Mouse (Mus musculus) lung, embryonic 15.5 days (tissue): ENCODE measurements around the gene Alg12. TPM values are rescaled to one million over a fixed set of nuclear protein-coding genes. Genes with fewer than 3 reads are reported as not detected.
"Not testable (repeated sequence)": the region's sequence is repeated elsewhere in the genome, so short reads cannot be mapped to it uniquely, and the experiment has no call there.

Source experiments
- ATAC-seq: fragments of 200-750 bp; cut with Nextera tagmentation; 2 replicates; pipeline ENCODE4 v1.8.0; 2017; ENCODE audit warnings: moderate number of reproducible peaks, borderline replicate concordance; ENCODE audit not compliant: low FRiP score, low TSS enrichment; ENCODE audit errors: extremely low read depth
- H3K27ac ChIP-seq: fragments of 300-500 bp; sonication (generic); 2 replicates; pipeline ENCODE4 v1.5.1; 2015; ENCODE audit warnings: moderate library complexity, mild to moderate bottlenecking, inconsistent platforms
- H3K27me3 ChIP-seq: fragments of 300-500 bp; sonication (generic); 2 replicates; pipeline ENCODE4 v1.6.1; 2015; ENCODE audit warnings: inconsistent platforms
- H3K36me3 ChIP-seq: fragments of 300-500 bp; sonication (generic); 2 replicates; pipeline ENCODE4 v1.6.1; 2015; ENCODE audit warnings: inconsistent platforms
- H3K4me1 ChIP-seq: fragments of 300-500 bp; sonication (generic); 2 replicates; pipeline ENCODE4 v1.6.1; 2015; ENCODE audit warnings: inconsistent platforms
- H3K4me2 ChIP-seq: fragments of 300-500 bp; sonication (generic); 2 replicates; pipeline ENCODE4 v1.6.1; 2015; ENCODE audit warnings: inconsistent platforms, mild to moderate bottlenecking, moderate library complexity
- H3K4me3 ChIP-seq: fragments of 300-500 bp; sonication (generic); 2 replicates; pipeline ENCODE4 v1.5.1; 2015; ENCODE audit warnings: mild to moderate bottlenecking, inconsistent platforms
- H3K9ac ChIP-seq: fragments of 300-500 bp; sonication (generic); 2 replicates; pipeline ENCODE4 v1.6.1; 2015; ENCODE audit warnings: inconsistent platforms
- H3K9me3 ChIP-seq: fragments of 300-500 bp; sonication (generic); 2 replicates; pipeline ENCODE4 v1.6.1; 2016; ENCODE audit warnings: inconsistent platforms
- WGBS: fragments of 180-500 bp; shearing (Covaris S2); methylation state at CpG from one replicate; pipeline ENCODE4 v1.1.7; 2015; 5-methylcytosine and 5-hydroxymethylcytosine counted together
- polyA plus RNA-seq: library from polyadenylated mRNA; unstranded; fragments of >200 nt; fragmentation: Nextera tagmentation; extraction: Ambion mirVana; gene quantifications from 2 replicates; pipeline ENCODE4 v1.2.1, GENCODE M21; 2015

The Alg12 gene
- polyA plus RNA-seq, 1 experiment from 2014 or later = 14.4 TPM

DNA sequence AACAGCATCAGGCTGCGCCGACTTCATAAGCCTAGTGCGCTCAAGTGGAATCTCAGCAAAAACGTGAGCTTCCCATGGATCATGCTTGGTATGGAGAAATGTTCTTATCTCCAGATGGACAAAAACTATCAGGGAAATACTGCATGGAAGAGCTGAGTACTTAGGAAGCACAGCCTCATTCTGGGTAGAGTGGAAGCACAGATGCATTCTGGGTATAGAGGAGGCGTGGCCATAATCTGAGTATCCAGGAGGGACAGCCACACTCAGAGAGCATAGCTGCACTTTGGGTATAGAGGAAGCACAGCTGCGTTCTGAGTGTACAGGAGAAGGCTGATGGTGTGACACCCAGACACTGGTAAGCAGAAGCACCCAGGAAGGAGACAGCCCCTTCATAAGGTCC is 16.8 kb downstream of the Alg12 start:
- H3K4me2 ChIP-seq = no peak overlapping the region
- no peak for ATAC-seq
- no peak overlapping the region for H3K9ac ChIP-seq
- no peaks in the 10 kb centered on the region for H3K4me1 ChIP-seq
- peaks cover 19% of the 10 kb centered on the region for H3K36me3 ChIP-seq
- 84% methylated on average over 6 of the region's 6 CpGs for WGBS
- H3K27ac ChIP-seq = no peak overlapping the region
- no peaks in the 10 kb centered on the region for H3K9me3 ChIP-seq
- no peak overlapping the region for H3K4me3 ChIP-seq
- no peaks in the 10 kb centered on the region for H3K27me3 ChIP-seq

DNA sequence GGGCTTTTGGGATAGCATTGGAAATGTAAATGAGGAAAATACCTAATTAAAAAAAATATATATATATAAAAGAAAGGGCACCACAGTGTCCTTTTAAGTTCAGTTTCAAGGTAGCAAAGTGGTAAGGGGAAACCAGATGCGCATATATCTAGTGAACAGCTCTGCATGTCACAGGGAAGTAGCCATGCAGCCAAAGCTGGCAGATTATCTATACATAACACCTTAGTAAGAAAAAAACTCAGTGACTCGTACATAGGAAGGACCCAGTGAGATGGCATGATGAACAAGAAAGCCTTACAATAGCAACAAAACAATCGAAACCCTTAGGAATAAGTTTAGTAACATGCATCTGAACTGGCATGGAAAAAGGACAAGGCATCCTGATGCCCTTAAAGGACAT is 17.2 kb downstream of the Alg12 start:
- Histone ChIP-seq H3K9ac (no peak overlapping the region), H3K4me3 (no peak overlapping the region), H3K36me3 (peaks cover 17% of the 10 kb centered on the region), H3K4me2 (no peak overlapping the region), H3K27ac (no peak overlapping the region), H3K4me1 (no peaks in the 10 kb centered on the region), H3K9me3 (no peaks in the 10 kb centered on the region), H3K27me3 (no peaks in the 10 kb centered on the region)
- ATAC-seq = no peak
- 83% methylated on average over 3 of the region's 3 CpGs for WGBS

DNA sequence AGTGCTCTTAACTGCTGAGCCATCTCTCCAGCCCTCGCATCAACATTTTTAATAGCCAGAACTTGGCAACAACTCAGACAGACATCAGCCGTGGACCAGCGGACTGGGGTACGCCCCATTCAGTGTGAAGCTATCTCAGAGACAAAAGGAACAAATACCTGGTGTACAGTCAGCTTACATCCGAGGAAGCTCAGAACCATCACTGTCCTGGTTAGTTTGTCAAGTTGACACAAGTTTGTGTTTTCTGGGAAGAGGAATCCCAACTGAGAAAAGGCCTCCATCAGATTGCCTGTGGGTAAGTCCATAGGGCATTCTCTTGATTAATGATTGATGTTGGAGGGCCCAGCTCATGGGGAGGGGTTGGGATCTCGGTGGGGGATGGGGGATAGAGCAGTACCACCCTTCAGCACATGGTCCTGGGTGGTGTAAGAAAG is 18.2 kb downstream of the Alg12 start:
- no peak for ATAC-seq
- 64% methylated on average over 6 of the region's 6 CpGs for WGBS
- Histone ChIP-seq H3K9me3 (no peaks in the 10 kb centered on the region), H3K4me3 (no peak overlapping the region), H3K4me1 (no peaks in the 10 kb centered on the region), H3K27ac (no peak overlapping the region), H3K9ac (no peak overlapping the region), H3K4me2 (no peak overlapping the region), H3K36me3 (peaks cover 11% of the 10 kb centered on the region), H3K27me3 (no peaks in the 10 kb centered on the region)

DNA sequence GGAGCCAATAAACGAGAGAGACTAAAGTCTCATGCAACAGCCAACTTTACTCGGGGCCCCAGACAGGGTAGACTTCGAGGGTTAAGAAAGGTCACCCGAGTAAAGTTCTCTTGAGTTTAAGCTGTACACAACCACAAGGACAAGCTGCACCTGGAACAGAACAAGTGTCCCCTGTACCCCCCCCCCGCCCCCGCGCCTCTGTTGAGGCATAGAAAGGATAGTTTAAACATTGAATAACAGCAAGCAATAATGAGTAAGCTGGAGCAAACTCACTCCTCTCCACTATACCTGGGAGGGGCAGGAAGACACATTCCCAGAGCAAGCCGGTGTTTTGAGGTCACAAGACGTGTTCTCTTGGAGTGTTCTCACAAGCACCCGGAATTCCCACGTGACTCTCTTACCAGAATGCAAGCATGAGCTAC is 19.2 kb downstream of the Alg12 start:
- WGBS = 64% methylated on average over 11 of the region's 11 CpGs
- H3K9me3 ChIP-seq = no peaks in the 10 kb centered on the region
- H3K4me3 ChIP-seq = no peak overlapping the region
- no peaks in the 10 kb centered on the region for H3K4me1 ChIP-seq
- H3K36me3 ChIP-seq = peaks cover 4% of the 10 kb centered on the region; the same call in 1 of the 2 replicates
- H3K27ac ChIP-seq = no peak overlapping the region
- H3K4me2 ChIP-seq = no peak overlapping the region
- no peak for ATAC-seq
- H3K27me3 ChIP-seq = no peaks in the 10 kb centered on the region
- H3K9ac ChIP-seq = no peak overlapping the region

DNA sequence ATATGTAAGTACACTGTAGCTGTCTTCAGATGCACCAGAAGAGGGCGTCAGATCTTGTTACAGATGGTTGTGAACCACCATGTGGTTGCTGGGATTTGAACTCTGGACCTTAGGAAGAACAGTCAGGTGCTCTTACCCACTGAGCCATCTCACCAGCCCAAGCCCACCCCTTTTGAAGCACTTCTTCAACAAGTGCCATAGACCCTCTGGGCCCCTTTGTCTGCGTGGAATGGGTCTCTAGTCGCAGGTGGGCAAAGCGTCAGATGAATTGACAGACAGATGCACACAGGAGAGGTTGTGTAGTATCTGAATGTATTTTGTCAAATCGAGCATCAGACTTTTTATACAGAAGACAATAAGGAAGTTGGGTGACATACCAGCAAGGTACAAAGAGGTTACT is 24.4 kb downstream of the Alg12 start:
- not testable (repeated sequence) for H3K4me3 ChIP-seq, H3K9me3 ChIP-seq, H3K4me2 ChIP-seq, H3K9ac ChIP-seq, ATAC-seq, H3K27ac ChIP-seq, H3K27me3 ChIP-seq, H3K36me3 ChIP-seq, H3K4me1 ChIP-seq
- 84% methylated on average over 5 of the region's 5 CpGs for WGBS

DNA sequence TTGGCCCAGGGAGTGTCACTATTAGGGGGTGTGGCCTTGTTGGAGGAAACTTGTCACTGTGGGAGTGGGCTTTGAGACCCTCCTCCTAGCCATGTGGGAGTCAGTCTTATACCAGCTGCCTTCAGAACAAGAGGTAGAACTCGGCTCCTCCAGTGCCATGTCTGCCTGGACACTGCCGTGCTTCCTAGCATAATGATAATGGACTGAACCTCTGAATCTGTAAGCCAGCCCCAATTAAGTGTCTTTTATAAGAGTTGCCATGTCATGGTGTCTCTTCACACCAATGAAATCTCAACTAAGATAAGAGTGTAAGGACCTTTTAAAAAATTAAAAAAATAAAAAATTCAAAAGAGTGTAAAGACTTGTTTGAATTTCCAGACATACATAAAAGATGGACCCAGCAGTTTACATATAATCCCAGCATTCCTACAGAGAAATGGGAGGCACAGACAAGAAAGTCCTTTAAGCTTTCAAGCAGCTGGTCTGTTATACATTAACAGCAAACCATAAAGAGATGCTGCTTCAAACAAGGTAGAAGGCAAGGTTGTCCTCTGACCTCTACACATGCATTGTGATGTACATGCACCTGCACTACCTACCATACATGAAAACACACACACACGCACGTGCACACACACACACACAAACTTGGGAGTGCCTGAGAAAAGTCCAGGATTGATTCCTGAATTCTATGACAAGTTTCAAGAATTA is 26.8 kb downstream of the Alg12 start:
- Histone ChIP-seq H3K27me3 (no peaks in the 10 kb centered on the region), H3K9ac (no peak overlapping the region), H3K9me3 (no peaks in the 10 kb centered on the region), H3K36me3 (no peaks in the 10 kb centered on the region), H3K27ac (no peak overlapping the region), H3K4me3 (no peak overlapping the region), H3K4me1 (no peaks in the 10 kb centered on the region), H3K4me2 (no peak overlapping the region)
- 80% methylated on average over 4 of the region's 4 CpGs for WGBS
- no peak for ATAC-seq

DNA sequence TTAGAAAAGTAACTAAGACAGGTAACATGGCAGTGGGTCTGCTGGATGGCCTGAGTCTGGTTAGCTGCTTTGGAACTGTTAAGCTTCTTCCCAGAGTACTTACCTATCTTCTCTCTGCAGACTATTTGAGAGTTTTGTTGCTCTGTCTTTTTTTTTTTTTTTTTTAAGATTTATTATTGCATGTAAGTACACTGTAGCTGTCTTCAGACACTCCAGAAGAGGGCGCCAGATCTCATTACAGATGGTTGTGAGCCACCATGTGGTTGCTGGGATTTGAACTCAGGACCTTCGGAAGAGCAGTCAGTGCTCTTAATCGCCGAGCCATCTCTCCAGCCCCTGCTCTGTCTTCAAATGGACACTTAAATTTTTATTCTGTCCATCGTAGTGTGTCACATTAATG is 44.5 kb downstream of the Alg12 start:
- not testable (repeated sequence) for H3K4me2 ChIP-seq, ATAC-seq, H3K27ac ChIP-seq, H3K4me1 ChIP-seq, H3K4me3 ChIP-seq, H3K27me3 ChIP-seq, H3K9me3 ChIP-seq, H3K9ac ChIP-seq
- 92% methylated on average over 5 of the region's 5 CpGs for WGBS
- H3K36me3 ChIP-seq = peaks cover 16% of the 10 kb centered on the region

DNA sequence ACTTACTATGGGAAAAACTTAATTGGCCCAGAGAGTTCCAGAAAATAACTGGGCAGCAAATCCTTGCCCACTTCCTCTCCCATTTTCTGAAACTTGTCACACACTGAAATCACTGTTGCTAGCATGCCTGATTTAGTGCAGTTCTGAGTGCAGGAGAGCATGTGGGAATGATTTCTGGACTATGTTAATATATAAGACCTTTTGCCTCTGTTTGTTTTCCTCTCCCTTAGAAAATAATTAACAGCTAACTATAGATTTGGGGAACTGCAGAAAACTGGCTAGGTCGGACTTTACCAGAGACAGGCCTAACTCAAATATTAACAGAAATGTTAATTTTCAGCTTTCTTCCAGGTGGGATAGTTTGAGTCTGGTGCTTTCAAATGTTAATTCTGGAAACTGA is 50.6 kb downstream of the Alg12 start:
- Histone ChIP-seq H3K9ac (no peak overlapping the region), H3K4me1 (no peaks in the 10 kb centered on the region), H3K27me3 (no peaks in the 10 kb centered on the region), H3K4me3 (no peak overlapping the region), H3K4me2 (no peak overlapping the region), H3K9me3 (no peaks in the 10 kb centered on the region), H3K36me3 (peaks cover 20% of the 10 kb centered on the region), H3K27ac (no peak overlapping the region)
- 63% methylated on average over 1 of the region's 1 CpGs for WGBS
- ATAC-seq = no peak

DNA sequence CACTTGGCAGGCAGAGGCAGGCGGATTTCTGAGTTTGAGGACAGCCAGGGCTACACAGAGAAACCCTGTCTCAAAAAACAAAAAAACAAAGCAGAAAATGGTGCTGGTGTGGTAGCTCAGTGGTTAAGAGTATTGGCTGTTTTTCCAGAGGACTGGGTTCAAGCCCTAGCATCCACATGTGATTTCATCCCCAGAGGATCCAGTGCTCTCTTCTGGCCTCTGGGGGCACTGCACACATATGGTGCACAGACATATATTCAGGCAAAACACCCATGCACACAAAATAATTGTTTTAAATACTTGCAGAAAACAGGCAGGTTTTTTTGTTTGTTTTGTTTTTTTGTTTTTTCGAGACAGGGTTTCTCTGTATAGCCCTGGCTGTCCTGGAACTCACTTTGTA is 53.0 kb downstream of the Alg12 start:
- not testable (repeated sequence) for H3K4me2 ChIP-seq, H3K27ac ChIP-seq, H3K4me1 ChIP-seq, H3K9me3 ChIP-seq, H3K27me3 ChIP-seq, H3K9ac ChIP-seq, H3K4me3 ChIP-seq, ATAC-seq
- peaks cover 26% of the 10 kb centered on the region for H3K36me3 ChIP-seq
- WGBS = 91% methylated on average over 2 of the region's 2 CpGs

DNA sequence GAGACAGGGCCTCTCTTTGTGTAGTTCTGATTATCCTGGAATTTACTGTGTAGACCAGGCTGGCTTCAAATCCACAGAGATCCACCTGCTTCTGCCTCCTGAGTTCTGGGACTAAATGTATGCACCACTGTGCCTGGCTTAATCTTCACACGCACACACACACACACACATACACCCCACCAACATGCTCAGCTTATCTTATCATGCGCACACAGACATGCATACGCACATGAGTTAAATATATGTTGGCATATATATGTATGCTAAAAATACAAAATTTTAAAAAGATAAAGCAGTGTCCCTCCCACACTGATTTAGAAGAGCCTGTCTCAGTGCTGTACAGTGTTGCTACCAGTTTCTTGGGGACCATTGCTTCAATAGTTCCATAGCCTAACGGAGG is 57.6 kb downstream of the Alg12 start:
- Histone ChIP-seq H3K36me3 (peaks cover 33% of the 10 kb centered on the region), H3K4me1 (peaks cover 4% of the 10 kb centered on the region; the same call in 1 of the 2 replicates), H3K4me2 (no peak overlapping the region), H3K27ac (no peak overlapping the region), H3K4me3 (no peak overlapping the region), H3K27me3 (no peaks in the 10 kb centered on the region), H3K9me3 (no peaks in the 10 kb centered on the region), H3K9ac (no peak overlapping the region)
- ATAC-seq = no peak
- 93% methylated on average over 4 of the region's 4 CpGs for WGBS

DNA sequence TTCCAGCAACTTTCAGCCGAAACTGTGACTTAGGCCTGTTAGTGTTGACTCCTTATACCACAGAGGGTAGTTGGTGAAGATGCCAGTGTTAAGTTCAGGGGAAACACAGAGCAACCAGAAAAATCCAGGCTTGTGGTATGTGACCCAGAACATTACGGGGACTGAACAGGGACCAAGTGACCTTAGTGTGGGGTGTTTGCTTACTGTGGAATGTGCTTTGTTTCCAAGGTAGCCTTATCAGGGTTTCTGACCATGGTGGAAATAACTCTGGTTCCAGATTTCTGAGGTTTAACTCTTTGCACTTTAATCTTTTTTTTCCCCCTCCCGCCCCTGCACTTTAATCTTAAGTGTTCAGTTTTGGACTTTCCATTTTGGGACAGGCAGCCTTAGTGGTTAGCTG is 61.1 kb downstream of the Alg12 start:
- Histone ChIP-seq H3K4me3 (no peak overlapping the region), H3K9ac (no peak overlapping the region), H3K4me2 (no peak overlapping the region), H3K4me1 (peaks cover 14% of the 10 kb centered on the region), H3K27ac (peak overlapping the region; percentile 61), H3K36me3 (peaks cover 29% of the 10 kb centered on the region), H3K27me3 (no peaks in the 10 kb centered on the region), H3K9me3 (no peaks in the 10 kb centered on the region)
- WGBS = 52% methylated on average over 3 of the region's 3 CpGs
- no peak for ATAC-seq

DNA sequence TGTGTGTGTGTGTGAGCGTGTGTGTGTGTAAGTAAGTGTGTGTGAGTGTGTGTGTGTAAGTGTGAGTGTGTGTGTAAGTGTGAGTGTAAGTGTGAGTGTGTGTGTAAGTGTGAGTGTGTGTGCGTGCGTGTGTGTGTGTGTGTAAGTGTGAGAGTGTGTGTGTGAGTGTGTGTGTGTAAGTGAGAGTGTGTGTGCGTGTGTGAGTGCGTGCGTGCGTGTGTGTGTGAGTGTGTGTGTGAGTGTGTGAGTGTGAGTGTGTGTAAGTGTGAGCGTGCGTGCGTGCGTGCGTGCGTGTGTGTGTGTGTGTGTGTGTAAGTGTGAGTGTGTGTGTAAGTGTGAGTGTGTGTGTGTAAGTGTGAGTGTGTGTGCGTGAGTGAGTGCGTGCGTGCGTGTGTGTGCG is 63.4 kb downstream of the Alg12 start:
- no peak for ATAC-seq
- H3K4me1 ChIP-seq = peaks cover 19% of the 10 kb centered on the region
- 96% methylated on average over 18 of the region's 18 CpGs for WGBS
- H3K27me3 ChIP-seq = no peaks in the 10 kb centered on the region
- no peaks in the 10 kb centered on the region for H3K9me3 ChIP-seq
- H3K9ac ChIP-seq = no peak overlapping the region
- no peak overlapping the region for H3K27ac ChIP-seq
- peaks cover 13% of the 10 kb centered on the region for H3K36me3 ChIP-seq
- no peak overlapping the region for H3K4me2 ChIP-seq
- H3K4me3 ChIP-seq = no peak overlapping the region
